Mouse (Mus musculus): ENCODE measurements around the gene Rhbdl3.

DNA sequence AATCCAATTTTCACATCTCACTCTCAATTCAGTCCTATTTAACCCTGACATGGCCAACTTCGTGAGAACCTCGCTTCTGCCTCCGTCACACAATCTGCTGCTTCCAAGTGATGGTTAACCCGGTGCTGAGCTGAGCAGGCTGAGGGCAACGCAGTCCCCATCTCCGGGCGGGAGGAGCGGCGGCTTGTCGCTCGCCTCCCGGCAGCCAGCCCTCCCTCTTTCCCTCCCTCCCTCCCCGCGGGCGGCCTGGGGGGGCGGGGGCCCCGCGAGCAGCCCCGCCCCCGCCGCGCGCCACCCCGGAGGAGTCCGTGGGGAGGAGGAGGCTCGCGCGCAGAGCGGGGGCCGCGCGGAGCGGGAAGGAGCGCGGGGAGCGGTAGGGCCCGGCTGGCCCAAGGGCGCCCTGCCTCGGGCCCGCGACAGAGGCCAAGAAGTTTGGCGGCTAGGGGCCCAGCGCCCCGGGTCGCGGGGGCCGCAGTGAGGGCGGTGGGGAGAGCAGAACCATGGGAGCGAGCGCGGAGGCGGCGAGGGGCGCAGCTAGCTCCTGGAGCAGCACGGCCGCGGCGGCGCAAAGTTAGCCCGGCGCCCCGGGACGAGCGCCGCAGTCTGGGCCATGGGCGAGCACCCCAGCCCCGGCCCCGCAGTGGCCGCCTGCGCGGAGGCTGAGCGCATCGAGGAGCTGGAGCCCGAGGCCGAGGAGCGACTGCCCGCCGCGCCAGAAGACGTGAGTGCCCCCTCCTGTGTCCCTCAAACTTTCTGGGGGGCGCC is at the start of gene Rhbdl3:
- no peak for TF ChIP-seq EP300 (optimal IDR thresholded peaks at IDR 0.05)
- no peak for TF ChIP-seq CTCF (IDR thresholded peaks at IDR 0.05; ENCODE audit: low read depth)
